Mouse (Mus musculus) bone marrow, adult 2 months (tissue): ENCODE data around the gene Jarid2. TPM values are rescaled to one million over a fixed set of nuclear protein-coding genes. Genes with fewer than 3 reads are reported as not detected.

Experiments
- H3K27ac ChIP-seq: fragments of 200-500 bp; 2 replicates; pipeline ENCODE4 v1.5.1; 2012; ENCODE audit warnings: low read depth, mild to moderate bottlenecking, control low read depth, inconsistent platforms, low read length; ENCODE audit not compliant: control insufficient read depth, poor library complexity, insufficient read depth
- H3K4me1 ChIP-seq: fragments of 200-500 bp; 2 replicates; pipeline ENCODE4 v1.6.1; 2011; ENCODE audit warnings: low read length; ENCODE audit not compliant: control insufficient read depth, insufficient read depth
- H3K4me3 ChIP-seq: fragments of 200-500 bp; replicated peaks from 2 replicates; pipeline ENCODE3; 2011; ENCODE audit warnings: mild to moderate bottlenecking, low read depth, low read length, control low read depth; ENCODE audit not compliant: control insufficient read depth
- CTCF ChIP-seq: fragments of 200-500 bp; IDR thresholded peaks from 2 replicates; pipeline ENCODE4 v1.5.1; 2011; ENCODE audit warnings: low read length, control low read depth; ENCODE audit not compliant: control insufficient read depth, insufficient read depth
- POLR2A ChIP-seq: fragments of 200-500 bp; IDR thresholded peaks from 2 replicates; pipeline ENCODE4 v1.6.1; 2011; ENCODE audit warnings: low read depth, mild to moderate bottlenecking, control low read depth, low read length, borderline replicate concordance; ENCODE audit not compliant: control insufficient read depth
- WGBS: fragments of 180-500 bp; shearing (Covaris S2); methylation state at CpG from one replicate; pipeline ENCODE4 v1.1.7; 2018; 5-methylcytosine and 5-hydroxymethylcytosine counted together
- polyA plus RNA-seq: library from polyadenylated mRNA; stranded (reverse); fragments of >200 nt; gene quantifications from 2 replicates; pipeline ENCODE4 v1.2.4, GENCODE M21; 2011; ENCODE audit warnings: low replicate concordance; ENCODE audit not compliant: missing spikeins, insufficient read depth, insufficient read length

Jarid2 gene
- polyA plus RNA-seq, 1 experiment = 36.0 TPM

DNA sequence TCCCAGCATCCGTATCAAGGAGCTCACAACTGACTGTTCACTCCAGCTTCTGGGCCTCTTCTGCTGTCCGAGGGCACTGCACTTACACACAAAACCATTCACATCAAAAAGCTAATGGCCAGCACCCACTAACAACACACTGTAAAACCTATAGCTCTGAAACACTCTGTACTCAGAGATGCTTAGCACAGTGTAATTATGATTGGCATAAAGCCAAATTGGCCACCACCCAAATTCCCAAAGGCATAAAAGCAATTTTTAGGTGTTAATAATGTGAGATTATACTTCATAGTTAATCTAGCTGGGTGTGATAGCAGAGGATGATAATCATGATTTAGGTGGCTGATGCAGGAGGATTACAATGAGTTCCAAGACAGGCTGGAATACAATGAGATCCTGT is 214.3 kb downstream of the Jarid2 start:
- Histone ChIP-seq H3K4me1 (no peaks in the 10 kb centered on the region), H3K27ac (no peak overlapping the region)
- 85% methylated on average over 2 of the region's 2 CpGs for WGBS

DNA sequence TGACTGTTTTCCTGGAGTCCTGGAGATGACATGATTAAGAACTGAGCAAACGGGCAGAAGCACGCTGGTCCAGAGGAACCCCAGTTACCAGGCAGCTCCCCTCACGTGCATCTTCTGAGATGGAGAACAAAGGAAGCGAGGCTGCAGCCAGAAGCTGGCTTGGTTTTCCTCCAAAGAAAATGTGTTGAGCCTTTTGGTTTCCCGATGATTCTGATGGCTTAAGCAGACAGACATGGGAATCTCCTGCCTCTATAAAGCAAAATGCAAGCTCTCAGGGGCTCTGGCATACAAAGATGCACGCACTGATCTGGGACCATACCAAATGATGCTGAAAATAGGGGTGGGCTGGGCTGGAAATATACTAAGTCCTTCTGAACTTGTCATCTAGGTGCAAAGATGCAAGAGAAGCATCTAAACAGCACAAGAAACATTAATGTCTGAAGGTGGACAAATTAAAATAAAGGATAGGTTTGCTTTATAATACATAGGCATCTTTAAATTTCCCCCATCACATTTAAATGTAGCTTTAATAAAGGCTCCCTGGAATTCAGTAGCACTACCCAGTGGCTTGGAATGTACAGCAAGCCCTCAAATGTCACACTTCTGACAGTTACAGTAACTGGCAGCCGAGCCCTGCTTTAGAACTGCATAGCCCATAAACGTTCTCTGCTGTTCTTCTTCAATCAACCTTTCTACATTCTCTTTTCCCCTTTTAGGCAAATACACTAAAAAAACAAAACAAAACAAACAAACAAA is 217.8 kb downstream of the Jarid2 start:
- WGBS = 84% methylated on average over 8 of the region's 8 CpGs
- no peaks in the 10 kb centered on the region for H3K4me1 ChIP-seq
- no peak for TF ChIP-seq CTCF
- no peak for TF ChIP-seq POLR2A
- H3K27ac ChIP-seq = no peak overlapping the region
- H3K4me3 ChIP-seq = no peak overlapping the region

More for the DNA sequence above, 214.3 kb downstream of the Jarid2 start:
- no peak overlapping the region for H3K4me3 ChIP-seq
- TF ChIP-seq POLR2A (no peak), CTCF (no peak)

DNA sequence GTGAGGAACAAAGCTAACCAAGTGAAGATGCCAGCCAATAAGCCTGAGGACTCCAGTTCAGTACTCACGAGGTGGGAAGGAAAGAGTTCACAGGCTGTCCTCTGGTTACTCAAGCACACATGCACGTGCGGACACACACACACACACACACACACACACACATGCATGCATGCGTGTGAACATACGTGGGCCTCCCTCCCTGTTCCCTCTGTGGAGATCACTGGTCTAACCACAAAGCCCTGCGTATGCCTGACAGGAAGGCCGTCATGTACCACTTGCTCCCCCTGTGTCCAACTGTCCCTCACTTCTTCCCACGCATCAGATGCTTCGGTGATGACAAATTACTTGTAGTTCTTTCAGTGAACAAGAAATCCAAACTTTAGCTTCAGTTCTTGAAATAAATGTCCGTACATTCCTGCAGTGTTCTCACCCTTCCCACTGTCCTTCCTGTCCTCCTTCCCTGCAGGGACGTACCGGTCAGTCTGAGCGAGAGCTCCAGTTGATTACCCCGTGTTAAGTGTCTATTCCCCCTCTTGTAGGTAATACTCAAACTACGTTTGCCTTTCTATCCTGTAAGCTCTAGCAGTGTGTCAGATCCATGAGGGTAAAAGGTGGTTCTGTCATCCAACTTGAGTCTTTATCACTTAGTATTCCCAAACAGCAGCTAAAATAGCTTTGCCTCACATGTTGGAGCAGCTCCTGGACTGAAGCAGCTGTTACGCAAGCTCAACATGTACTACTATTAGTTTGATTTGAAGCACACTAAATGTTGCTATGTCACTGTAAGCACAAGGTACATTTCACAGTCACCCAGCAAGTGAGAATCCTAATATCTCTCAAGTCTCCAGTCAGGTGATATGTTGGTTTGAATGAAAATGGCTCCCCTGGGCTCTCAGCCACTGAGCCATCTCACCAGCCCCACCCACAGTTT is 219.3 kb downstream of the Jarid2 start:
- TF ChIP-seq CTCF (0 out of 2 replicates have a peak, but pooled peaks have one; percentile 6), POLR2A (no peak)
- WGBS = 74% methylated on average over 16 of the region's 16 CpGs
- no peaks in the 10 kb centered on the region for H3K4me1 ChIP-seq
- no peak overlapping the region for H3K4me3 ChIP-seq
- H3K27ac ChIP-seq = no peak overlapping the region

DNA sequence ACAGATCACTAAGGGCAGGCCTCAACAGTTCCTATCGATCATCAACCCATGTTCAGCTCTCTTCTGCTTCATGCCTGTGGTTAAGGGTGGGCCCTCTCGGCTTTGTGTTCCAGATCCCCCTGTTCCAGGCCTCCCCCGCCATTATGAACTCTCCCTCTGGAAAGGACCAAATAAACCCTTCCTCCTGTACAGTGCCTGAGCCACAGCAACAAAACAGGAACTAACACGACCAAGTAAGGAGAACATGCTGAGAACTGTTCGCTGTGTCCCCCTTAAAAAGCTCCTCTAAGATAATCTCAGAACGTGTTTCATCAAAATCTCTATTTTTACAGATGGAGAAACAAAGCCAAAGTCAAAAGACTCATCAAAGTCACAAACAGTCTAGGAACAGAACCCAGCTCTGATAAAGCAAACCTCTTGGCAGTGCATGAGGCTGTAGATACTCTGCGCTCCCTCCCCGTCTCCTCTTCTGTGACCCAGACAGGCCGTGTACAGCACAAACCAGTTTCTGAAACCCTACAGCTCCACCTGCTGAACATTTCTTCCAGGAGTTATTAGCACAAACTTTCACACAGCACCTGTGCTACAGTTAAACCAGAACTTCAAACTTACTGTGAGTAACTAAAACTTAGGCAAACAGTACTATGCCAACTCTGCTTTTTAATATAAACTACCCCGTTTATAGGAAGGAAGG is 223.3 kb downstream of the Jarid2 start:
- Histone ChIP-seq H3K27ac (no peak overlapping the region), H3K4me3 (no peak overlapping the region), H3K4me1 (no peaks in the 10 kb centered on the region)
- 27% methylated on average over 10 of the region's 10 CpGs for WGBS
- no peak for TF ChIP-seq CTCF
- no peak for TF ChIP-seq POLR2A

DNA sequence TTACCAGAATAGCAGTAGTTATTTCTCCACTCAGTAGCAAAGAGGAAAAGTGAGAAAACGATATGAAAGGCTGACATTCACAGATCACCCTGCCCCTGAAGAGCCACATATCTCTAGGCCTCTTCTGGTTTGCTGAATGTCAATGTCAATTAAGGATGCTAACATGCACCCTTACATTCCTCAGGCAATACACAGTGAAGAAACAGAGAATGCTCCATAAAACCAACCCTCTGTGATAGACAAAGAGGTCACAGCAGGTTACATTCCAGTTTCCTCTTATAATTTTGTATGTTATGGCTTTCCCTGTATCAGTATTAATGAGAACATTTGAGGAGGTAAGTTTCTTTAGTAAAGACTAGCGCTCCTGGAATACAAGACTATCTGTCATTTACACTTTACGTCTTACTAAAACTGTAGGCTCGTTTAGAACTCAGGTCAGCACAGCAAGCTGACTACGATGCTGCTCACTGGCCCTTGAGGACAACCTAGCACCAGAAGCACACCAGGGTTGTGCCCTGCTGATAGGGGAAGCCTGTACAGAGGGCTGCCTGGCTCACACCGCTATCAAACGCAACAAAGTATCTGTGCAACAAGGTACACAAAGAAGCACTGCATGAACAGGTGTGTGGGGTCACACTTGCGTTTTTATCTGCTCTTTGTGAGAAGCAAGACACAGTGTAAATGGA is 224.4 kb downstream of the Jarid2 start:
- TF ChIP-seq POLR2A (no peak), CTCF (no peak)
- no peaks in the 10 kb centered on the region for H3K4me1 ChIP-seq
- WGBS = 82% methylated on average over 8 of the region's 8 CpGs
- no peak overlapping the region for H3K4me3 ChIP-seq
- no peak overlapping the region for H3K27ac ChIP-seq

DNA sequence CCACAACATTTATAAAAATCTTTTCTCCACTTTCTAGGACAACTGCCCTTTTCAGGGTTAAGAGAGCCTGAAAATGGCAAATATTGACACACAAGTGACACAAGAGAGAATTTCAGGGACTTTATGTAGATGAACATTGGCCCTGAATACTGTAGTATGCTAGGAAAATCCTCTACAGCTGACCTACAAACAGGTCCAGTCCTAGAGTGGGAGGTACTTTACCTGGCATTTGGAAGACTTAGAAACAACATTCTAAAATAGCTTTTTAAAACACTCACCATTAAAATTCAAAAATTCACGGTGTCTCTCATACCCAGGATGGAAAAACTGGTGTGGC is 224.9 kb downstream of the Jarid2 start:
- Histone ChIP-seq H3K27ac (no peak overlapping the region), H3K4me1 (no peaks in the 10 kb centered on the region), H3K4me3 (no peak overlapping the region)
- WGBS = 82% methylated on average over 1 of the region's 1 CpGs
- TF ChIP-seq POLR2A = no peak
- no peak for TF ChIP-seq CTCF

DNA sequence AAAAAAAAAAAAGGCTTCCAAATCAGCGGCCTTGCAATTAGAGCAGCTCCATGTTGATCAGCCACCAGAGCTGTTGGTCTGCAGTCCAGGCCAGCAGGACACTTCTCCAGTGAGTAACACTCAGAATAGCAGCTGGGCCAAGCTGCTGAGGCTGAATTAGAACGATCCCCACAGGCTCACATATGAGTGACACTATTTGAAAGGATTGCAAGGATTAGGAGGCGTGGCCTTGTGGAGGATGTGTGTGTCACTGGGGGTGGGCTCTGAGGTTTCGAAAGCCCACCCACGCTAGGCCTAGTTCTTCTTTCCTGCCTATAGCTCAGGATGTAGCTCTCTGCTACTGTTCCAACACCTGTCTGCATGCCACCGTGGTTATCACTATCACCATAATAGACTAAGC is 226.5 kb downstream of the Jarid2 start:
- H3K27ac ChIP-seq = no peak overlapping the region
- TF ChIP-seq CTCF (no peak), POLR2A (no peak)
- whole genome bisulfite sequencing = 84% methylated on average over 6 of the region's 6 CpGs
- no peaks in the 10 kb centered on the region for H3K4me1 ChIP-seq
- no peak overlapping the region for H3K4me3 ChIP-seq
